Mouse (Mus musculus) E14TG2a.4 (cell line): Measurements from ENCODE around the gene Ror1.

Experiments
- CTCF ChIP-seq: conservative IDR thresholded peaks from 2 replicates; pipeline ENCODE4 v1.5.1; 2014; ENCODE audit warnings: low read length
- POU5F1 ChIP-seq: IDR thresholded peaks from 2 replicates; pipeline ENCODE4 v1.6.1; 2014; ENCODE audit warnings: low read length, borderline replicate concordance

DNA sequence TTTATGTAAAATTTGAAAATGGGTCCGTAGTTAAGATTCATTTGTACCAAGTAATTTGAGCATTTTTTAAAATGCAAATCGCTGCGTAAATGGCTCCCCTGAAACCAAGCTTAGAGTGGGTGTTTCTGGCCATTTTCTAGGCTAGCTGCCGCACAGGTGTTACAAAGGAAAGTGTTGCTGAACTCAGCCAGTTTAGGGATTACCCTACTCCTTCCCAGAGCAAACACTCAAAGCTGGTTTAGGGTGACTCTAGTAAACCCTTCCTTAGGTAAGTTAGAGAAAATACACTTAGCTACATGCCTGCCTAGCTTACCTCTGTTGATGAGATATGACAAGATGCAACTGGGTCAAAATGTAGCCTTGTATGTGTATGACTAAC lies 340.6 kb downstream of the Ror1 start:
- no peak for TF ChIP-seq CTCF
- TF ChIP-seq POU5F1: no peak
